In the genomic region with DNA sequence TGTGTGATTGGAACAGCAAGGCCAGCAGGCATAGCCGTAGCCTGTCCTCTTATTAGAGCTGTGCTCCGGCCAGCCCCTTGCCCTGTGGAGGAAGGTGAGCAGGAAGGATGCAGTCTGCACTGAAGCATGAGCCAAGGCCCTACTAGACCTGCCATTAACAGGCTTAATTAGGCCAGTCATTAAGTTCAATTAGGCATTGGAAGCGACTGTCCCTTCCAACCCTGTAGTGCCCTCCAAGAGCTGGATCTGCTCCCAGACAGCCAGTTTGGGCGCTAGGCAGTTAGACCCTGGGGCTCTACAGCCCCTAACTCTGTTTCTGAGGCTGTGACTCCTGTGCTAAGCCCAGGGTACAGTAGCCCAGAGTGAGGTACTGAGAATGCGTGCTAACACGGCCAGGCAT, we compare ENCODE assay signal across 24 mouse cellular contexts. TPM values are rescaled to one million over a fixed set of nuclear protein-coding genes. Genes with fewer than 3 reads are reported as not detected.
A peak's percentile ranks its signal among the peaks of the same experiment; 100 is the strongest.
DNase-seq lines count a peak whose midpoint lies in the region; ATAC-seq lines count a peak whose summit lies in the region.
"Had no signal": no experiment of that assay in that cellular context is flagged by ENCODE, and none has a peak within 500 bp of the region (broad histone marks: within the 10 kb centered on the region; RNA-seq: fewer than 3 reads in every experiment).

No protein-coding gene starts in this region.

- H3K27me3 ChIP-seq in forebrain, embryonic 16.5 days (replicated peaks; ENCODE audit: control insufficient read depth, insufficient read depth, low read length), result no peaks in the 10 kb centered on the region
- H3K27me3 ChIP-seq in forebrain, embryonic 15.5 days, result no peaks in the 10 kb centered on the region
- H3K27me3 ChIP-seq in hindbrain, embryonic 16.5 days (replicated peaks; ENCODE audit: control insufficient read depth, insufficient read depth, low read length), result no peaks in the 10 kb centered on the region
- H3K27me3 ChIP-seq in hindbrain, embryonic 11.5 days (ENCODE audit: control insufficient read depth, insufficient read depth, low read length), result no peaks in the 10 kb centered on the region
- no peaks in the 10 kb centered on the region for H3K27me3 ChIP-seq in midbrain, embryonic 15.5 days (replicated peaks)
- H3K27me3 ChIP-seq: embryonic facial prominence, embryonic 13.5 days; hindbrain, embryonic 13.5 days; intestine, embryonic 15.5 days had no signal

- DNase-seq in cerebellum, postnatal 10 days, result peak; percentile 51 to 57
- no peak for DNase-seq in cerebellum, adult 8-10 months
- DNase-seq in hindbrain, embryonic 11.5 days (ENCODE audit: low spot score), result no peak
- DNase-seq: adrenal gland, adult 8-10 months; adrenal gland, postnatal 25 days; cerebellum, adult 18-20 months; cerebellum, adult 9-11 months; cerebellum, postnatal 36 days; embryo, embryonic 11 days; gastrocnemius, adult 2 months; gastrocnemius, postnatal 14 days; heart, adult 11 months; kidney, adult 11 months had no signal

- H3K27ac ChIP-seq in forebrain, embryonic 16.5 days (ENCODE audit: low read length), result no peak overlapping the region
- no peak overlapping the region for H3K27ac ChIP-seq in forebrain, embryonic 15.5 days (replicated peaks)
- H3K27ac ChIP-seq in hindbrain, embryonic 16.5 days (ENCODE audit: low read depth, low read length), result no peak overlapping the region
- no peak overlapping the region for H3K27ac ChIP-seq in hindbrain, embryonic 11.5 days (ENCODE audit: low read depth, low read length)
- no peak overlapping the region for H3K27ac ChIP-seq in midbrain, embryonic 15.5 days
- H3K27ac ChIP-seq: embryonic facial prominence, embryonic 10.5 days; embryonic facial prominence, embryonic 13.5 days; gastrocnemius, adult 2 months; hindbrain, embryonic 13.5 days; intestine, embryonic 15.5 days had no signal

- no peaks in the 10 kb centered on the region for H3K4me1 ChIP-seq in forebrain, embryonic 16.5 days (replicated peaks; ENCODE audit: control insufficient read depth, insufficient read depth, low read length)
- H3K4me1 ChIP-seq in forebrain, embryonic 15.5 days, result no peaks in the 10 kb centered on the region; the same call in 1 of the 2 replicates
- no peaks in the 10 kb centered on the region for H3K4me1 ChIP-seq in hindbrain, embryonic 16.5 days (ENCODE audit: control insufficient read depth, insufficient read depth, low read depth, low read length)
- no peaks in the 10 kb centered on the region for H3K4me1 ChIP-seq in hindbrain, embryonic 11.5 days (replicated peaks; ENCODE audit: control insufficient read depth, insufficient read depth, low read length)
- no peaks in the 10 kb centered on the region for H3K4me1 ChIP-seq in midbrain, embryonic 15.5 days
- H3K4me1 ChIP-seq: embryonic facial prominence, embryonic 13.5 days; hindbrain, embryonic 13.5 days; intestine, embryonic 15.5 days had no signal

- no peak overlapping the region for H3K4me2 ChIP-seq in forebrain, embryonic 16.5 days (ENCODE audit: low read length)
- H3K4me2 ChIP-seq in forebrain, embryonic 15.5 days (replicated peaks), result no peak overlapping the region
- H3K4me2 ChIP-seq in hindbrain, embryonic 16.5 days (ENCODE audit: low read length), result no peak overlapping the region
- no peak overlapping the region for H3K4me2 ChIP-seq in hindbrain, embryonic 11.5 days (replicated peaks; ENCODE audit: low read depth, low read length)
- H3K4me2 ChIP-seq in midbrain, embryonic 15.5 days, result no peak overlapping the region
- H3K4me2 ChIP-seq: embryonic facial prominence, embryonic 13.5 days; heart, embryonic 11.5 days; hindbrain, embryonic 13.5 days; intestine, embryonic 15.5 days had no signal

- no peaks in the 10 kb centered on the region for H3K36me3 ChIP-seq in forebrain, embryonic 16.5 days (ENCODE audit: control insufficient read depth, insufficient read depth)
- H3K36me3 ChIP-seq in forebrain, embryonic 15.5 days, result no peaks in the 10 kb centered on the region
- H3K36me3 ChIP-seq in hindbrain, embryonic 16.5 days (ENCODE audit: control insufficient read depth, insufficient read depth, low read length), result no peaks in the 10 kb centered on the region
- no peaks in the 10 kb centered on the region for H3K36me3 ChIP-seq in hindbrain, embryonic 11.5 days (ENCODE audit: control insufficient read depth, insufficient read depth, low read length)
- no peaks in the 10 kb centered on the region for H3K36me3 ChIP-seq in midbrain, embryonic 15.5 days (replicated peaks)
- H3K36me3 ChIP-seq: embryonic facial prominence, embryonic 10.5 days; embryonic facial prominence, embryonic 13.5 days; hindbrain, embryonic 13.5 days; intestine, embryonic 15.5 days had no signal

- WGBS in forebrain, embryonic 16.5 days, result 62% methylated on average over 6 of the region's 6 CpGs
- 50% methylated on average over 6 of the region's 6 CpGs for WGBS in forebrain, embryonic 15.5 days
- 72% methylated on average over 6 of the region's 6 CpGs for WGBS in hindbrain, embryonic 16.5 days
- 84% methylated on average over 6 of the region's 6 CpGs for WGBS in hindbrain, embryonic 11.5 days
- 77% methylated on average over 6 of the region's 6 CpGs for WGBS in midbrain, embryonic 15.5 days

- no peak overlapping the region for H3K4me3 ChIP-seq in forebrain, embryonic 16.5 days (replicated peaks; ENCODE audit: low read length)
- no peak overlapping the region for H3K4me3 ChIP-seq in forebrain, embryonic 15.5 days
- no peak overlapping the region for H3K4me3 ChIP-seq in hindbrain, embryonic 16.5 days (ENCODE audit: low read length)
- no peak overlapping the region for H3K4me3 ChIP-seq in hindbrain, embryonic 11.5 days (ENCODE audit: low read depth, low read length)
- H3K4me3 ChIP-seq in midbrain, embryonic 15.5 days, result no peak overlapping the region
- H3K4me3 ChIP-seq: embryonic facial prominence, embryonic 10.5 days; embryonic facial prominence, embryonic 13.5 days; erythroblast, embryonic 14.5 days; gastrocnemius, adult 2 months; hindbrain, embryonic 13.5 days; intestine, embryonic 15.5 days had no signal

- no peak overlapping the region for H3K9ac ChIP-seq in forebrain, embryonic 16.5 days (replicated peaks; ENCODE audit: low read depth, low read length)
- H3K9ac ChIP-seq in forebrain, embryonic 15.5 days (replicated peaks), result no peak overlapping the region
- H3K9ac ChIP-seq in hindbrain, embryonic 16.5 days (ENCODE audit: low read depth, low read length), result no peak overlapping the region
- no peak overlapping the region for H3K9ac ChIP-seq in hindbrain, embryonic 11.5 days (ENCODE audit: low read depth, low read length)
- no peak overlapping the region for H3K9ac ChIP-seq in midbrain, embryonic 15.5 days
- H3K9ac ChIP-seq: embryonic facial prominence, embryonic 13.5 days; hindbrain, embryonic 13.5 days; intestine, embryonic 15.5 days had no signal

- no peaks in the 10 kb centered on the region for H3K9me3 ChIP-seq in forebrain, embryonic 16.5 days (ENCODE audit: control insufficient read depth, low read length)
- H3K9me3 ChIP-seq in forebrain, embryonic 15.5 days, result no peaks in the 10 kb centered on the region
- H3K9me3 ChIP-seq in hindbrain, embryonic 16.5 days (ENCODE audit: control insufficient read depth, low read length), result no peaks in the 10 kb centered on the region
- H3K9me3 ChIP-seq in hindbrain, embryonic 11.5 days (ENCODE audit: control insufficient read depth, low read length), result no peaks in the 10 kb centered on the region
- no peaks in the 10 kb centered on the region for H3K9me3 ChIP-seq in midbrain, embryonic 15.5 days
- H3K9me3 ChIP-seq: embryonic facial prominence, embryonic 10.5 days; embryonic facial prominence, embryonic 13.5 days; hindbrain, embryonic 13.5 days; intestine, embryonic 15.5 days had no signal

- ATAC-seq in forebrain, embryonic 16.5 days, result peak; percentile 20; the same call in 1 of the 2 replicates
- no peak; the same call in 1 of the 2 replicates for ATAC-seq in forebrain, embryonic 15.5 days (replicated peaks)
- ATAC-seq in hindbrain, embryonic 16.5 days, result peak; percentile 50; the same call in 1 of the 2 replicates
- no peak for ATAC-seq in hindbrain, embryonic 11.5 days (ENCODE audit: low FRiP score)
- ATAC-seq in midbrain, embryonic 15.5 days (replicated peaks), result no peak
- ATAC-seq: activated CD4-positive, CD25-positive, alpha-beta regulatory T cell, adult 4 months; intestine, embryonic 15.5 days had no signal

RNA-seq across cellular contexts. Expression of gene Ift43, which starts 41.7 kb away (rescaled TPM):
- 59.9 and 67.0 TPM in 2 replicates for polyA plus RNA-seq in forebrain, embryonic 16.5 days (2015; fragmentation: Nextera tagmentation; extraction: Ambion mirVana)
- 74.6 and 82.8 TPM in 2 replicates for polyA plus RNA-seq in forebrain, embryonic 15.5 days (2015; fragmentation: Nextera tagmentation; extraction: Ambion mirVana)
- polyA plus RNA-seq in hindbrain, embryonic 16.5 days (2015; fragmentation: Nextera tagmentation; extraction: Ambion mirVana), result 43.0 and 43.3 TPM in 2 replicates
- 93.8 and 102 TPM in 2 replicates for polyA plus RNA-seq in hindbrain, embryonic 11.5 days (2014; fragmentation: Nextera tagmentation; extraction: Ambion mirVana)
- polyA plus RNA-seq in midbrain, embryonic 15.5 days (2015; fragmentation: Nextera tagmentation; extraction: Ambion mirVana), result 47.3 and 47.9 TPM in 2 replicates
- polyA plus RNA-seq: erythroblast, embryonic 14.5 days had no signal

RNA-seq across cellular contexts. Expression of gene Tgfb3, which starts 45.2 kb away (rescaled TPM):
- polyA plus RNA-seq in forebrain, embryonic 16.5 days (2015; fragmentation: Nextera tagmentation; extraction: Ambion mirVana), result 7.2 and 9.1 TPM in 2 replicates
- 7.7 and 7.9 TPM in 2 replicates for polyA plus RNA-seq in forebrain, embryonic 15.5 days (2015; fragmentation: Nextera tagmentation; extraction: Ambion mirVana)
- polyA plus RNA-seq in hindbrain, embryonic 16.5 days (2015; fragmentation: Nextera tagmentation; extraction: Ambion mirVana), result 5.1 and 7.6 TPM in 2 replicates
- polyA plus RNA-seq in hindbrain, embryonic 11.5 days (2014; fragmentation: Nextera tagmentation; extraction: Ambion mirVana), result 5.7 and 6.0 TPM in 2 replicates
- 3.5 and 4.7 TPM in 2 replicates for polyA plus RNA-seq in midbrain, embryonic 15.5 days (2015; fragmentation: Nextera tagmentation; extraction: Ambion mirVana)
- polyA plus RNA-seq: erythroblast, embryonic 14.5 days had no signal

Comparison
In these comparisons a context has a peak if more than half of its experiments do, and no peak if none do; other contexts are left out.
1. DNase-seq: peak in cerebellum, postnatal 10 days (2 of 2); none in cerebellum, adult 8-10 months (single experiment) and hindbrain, embryonic 11.5 days (single experiment).
2. ATAC-seq: peak in forebrain, embryonic 16.5 days (single experiment) and hindbrain, embryonic 16.5 days (single experiment); none in forebrain, embryonic 15.5 days (single experiment), hindbrain, embryonic 11.5 days (single experiment) and midbrain, embryonic 15.5 days (single experiment).